Mouse (Mus musculus) erythroblast, embryonic 14.5 days (primary cell): ENCODE results near the gene Fhad1.

Source experiments
- GATA1 ChIP-seq: IDR thresholded peaks from 2 replicates; pipeline ENCODE4 v1.6.1; 2012; ENCODE audit warnings: low read length, inconsistent platforms, mixed read lengths
- TAL1 ChIP-seq: IDR thresholded peaks from 3 replicates; pipeline ENCODE4 v1.6.1; 2012; ENCODE audit warnings: low read length, inconsistent platforms, mixed read lengths

GRCm38 (mm10) chr4:142059113-142059840 is 44.4 kb upstream of the Fhad1 start:
- TF ChIP-seq GATA1 (no peak), TAL1 (no peak)
